Mouse (Mus musculus) lung, postnatal 14 days (tissue): ENCODE measurements around the gene Dync2h1.
A peak's percentile ranks its signal among the peaks of the same experiment; 100 is the strongest.
"Not testable (repeated sequence)": the region's sequence is repeated elsewhere in the genome, so short reads cannot be mapped to it uniquely, and the experiment has no call there.

Experiments used
- DNase-seq: peaks from one replicate; pipeline ENCODE4 v3.0.0; 2021

Gene Dync2h1

GRCm38 (mm10) chr9:7014733-7015132 is 169.5 kb downstream of the Dync2h1 start:
- DNase-seq = no peak

GRCm38 (mm10) chr9:7009785-7010184 is 174.5 kb downstream of the Dync2h1 start:
- no peak for DNase-seq

- DNase-seq = no peak
Measured at GRCm38 (mm10) chr9:6994865-6995264, 189.4 kb downstream of the Dync2h1 start.

- no peak for DNase-seq
Measured at GRCm38 (mm10) chr9:6994275-6994674, 190.0 kb downstream of the Dync2h1 start.

DNA sequence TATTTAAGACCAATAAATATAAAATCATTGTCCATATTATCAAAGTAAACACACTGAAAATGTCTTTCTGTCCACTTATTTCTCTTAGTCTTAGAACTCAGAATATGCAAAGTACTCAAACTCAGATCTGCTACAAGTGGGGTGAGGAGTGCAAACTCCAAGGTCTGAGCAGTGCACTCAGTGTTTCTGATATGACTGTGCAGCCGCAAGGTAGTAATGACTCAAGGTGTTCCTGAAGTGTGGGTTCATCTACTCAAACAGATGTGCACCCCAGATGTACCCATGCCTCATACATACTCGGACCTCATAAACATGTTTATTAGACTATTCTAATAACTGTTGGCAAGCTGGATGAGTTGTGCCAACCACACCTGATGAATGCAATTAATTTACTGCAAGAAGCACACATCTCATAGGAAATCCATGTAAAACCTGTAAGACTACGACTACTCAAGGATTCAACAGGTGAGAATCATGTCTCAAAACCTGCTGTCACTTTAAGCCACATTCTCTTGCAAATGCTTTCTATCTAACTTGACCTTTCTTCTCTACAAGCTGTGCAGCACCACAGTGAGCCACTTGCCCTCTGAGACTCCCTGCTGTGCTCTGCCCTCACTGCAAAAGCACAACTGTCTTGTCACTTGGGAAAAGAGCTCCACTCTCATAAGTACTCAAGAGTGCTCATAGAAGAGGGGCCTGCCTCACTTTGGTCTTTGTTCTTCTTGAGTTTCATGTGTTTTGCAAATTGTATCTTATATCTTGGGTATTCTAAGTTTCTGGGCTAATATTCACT is 195.2 kb downstream of the Dync2h1 start:
- DNase-seq = no peak

DNA sequence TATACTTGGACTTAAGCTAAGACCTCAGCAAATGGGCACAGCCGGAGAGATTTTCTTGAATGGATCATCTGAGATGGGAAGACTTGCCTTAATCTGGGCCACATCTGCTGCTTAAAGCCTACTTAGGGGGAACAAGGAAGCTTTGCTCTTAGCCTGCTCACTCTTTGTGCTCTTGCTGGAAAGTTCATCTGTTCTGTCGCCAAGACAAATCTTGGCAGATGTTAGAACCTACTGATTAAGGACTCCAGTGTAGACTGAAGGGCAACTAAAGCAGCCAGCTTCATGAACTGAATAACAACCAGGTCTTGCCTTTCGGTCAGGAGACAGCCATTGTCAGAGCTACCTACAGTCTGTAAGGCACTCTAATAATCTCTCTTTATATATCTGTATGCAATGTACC is 198.1 kb downstream of the Dync2h1 start:
- DNase-seq = no peak

GRCm38 (mm10) chr9:6969171-6969570 is 215.1 kb downstream of the Dync2h1 start:
- DNase-seq = peak; percentile 26

- DNase-seq = peak; percentile 4
Measured at GRCm38 (mm10) chr9:6965006-6965405, 219.2 kb downstream of the Dync2h1 start.

DNA sequence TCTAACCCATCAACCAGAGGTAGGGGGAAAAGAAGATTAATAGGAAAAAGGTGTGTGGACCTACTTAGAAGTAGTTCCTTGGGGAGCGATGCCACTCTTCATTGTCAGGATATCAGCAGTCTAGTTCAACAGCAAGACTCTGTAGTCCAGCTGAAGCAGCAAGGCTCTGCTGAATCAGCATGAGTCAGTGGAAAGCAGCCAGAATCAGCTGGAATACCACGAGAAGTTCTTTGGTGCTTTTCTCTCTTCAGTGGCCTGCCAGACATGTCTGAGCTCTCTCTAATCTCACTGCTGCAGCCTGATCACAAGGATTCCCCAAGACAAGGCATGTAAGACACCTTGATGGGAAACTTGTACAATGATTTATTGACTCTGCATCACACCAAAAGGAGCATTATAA is 225.9 kb downstream of the Dync2h1 start:
- no peak for DNase-seq

- no peak for DNase-seq
Measured at GRCm38 (mm10) chr9:6927399-6928035, 256.7 kb downstream of the Dync2h1 start.

GRCm38 (mm10) chr9:6913471-6913870 is 270.8 kb downstream of the Dync2h1 start:
- no peak for DNase-seq

GRCm38 (mm10) chr9:6910537-6910936 is 273.7 kb downstream of the Dync2h1 start:
- DNase-seq = not testable (repeated sequence)

DNA sequence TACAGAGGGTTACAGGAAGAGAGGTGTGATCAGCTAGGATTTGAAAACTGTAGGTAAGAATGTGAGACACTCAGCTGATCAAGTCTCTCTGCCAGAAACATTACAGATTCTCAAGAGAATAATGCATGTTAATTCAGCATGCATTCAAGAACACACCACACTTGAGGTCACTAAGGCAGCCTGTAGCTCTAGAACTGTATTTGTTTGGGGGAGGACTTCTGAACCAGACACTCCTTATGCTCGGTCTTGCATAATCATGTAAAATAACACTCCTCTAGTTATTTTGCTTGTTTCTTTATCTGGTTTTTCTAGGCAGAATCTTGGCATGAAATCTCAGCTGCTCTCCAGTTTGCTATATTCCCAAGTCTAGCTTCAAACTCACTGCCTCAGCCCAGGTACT is 282.6 kb downstream of the Dync2h1 start:
- no peak for DNase-seq

- DNase-seq = no peak
Measured at GRCm38 (mm10) chr9:6891331-6891730, 292.9 kb downstream of the Dync2h1 start.

- no peak for DNase-seq
Measured at GRCm38 (mm10) chr9:6881187-6881984, 302.9 kb downstream of the Dync2h1 start.
